Comparison of ENCODE assay signal across 20 mouse cellular contexts in the genomic region with DNA sequence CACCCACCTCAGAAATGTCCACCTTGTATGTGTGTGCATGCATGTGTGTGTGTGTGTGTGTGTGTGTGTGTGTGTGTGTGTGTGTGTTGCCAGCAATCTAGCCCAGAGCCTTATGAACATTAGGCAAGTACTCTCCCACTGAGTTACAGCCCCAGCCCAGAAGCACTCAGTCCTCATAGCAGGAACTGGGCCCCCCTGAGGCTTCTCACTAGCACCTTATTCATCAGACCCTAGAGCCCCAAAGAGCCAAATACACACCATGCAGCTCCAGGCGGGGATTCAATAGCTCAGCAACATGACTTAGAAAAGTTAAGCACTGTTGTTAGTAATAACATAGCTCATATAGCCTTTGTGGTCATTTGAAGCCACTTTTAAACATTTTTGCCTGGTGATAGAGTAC. TPM values are rescaled to one million over a fixed set of nuclear protein-coding genes. Genes with fewer than 3 reads are reported as not detected.
"Had no signal": no experiment of that assay in that cellular context is flagged by ENCODE, and none has a peak within 500 bp of the region (broad histone marks: within the 10 kb centered on the region; RNA-seq: fewer than 3 reads in every experiment).

No protein-coding gene starts in this region.

- H3K36me3 ChIP-seq: liver, embryonic 13.5 days; liver, embryonic 15.5 days; midbrain, embryonic 12.5 days; neural tube, embryonic 12.5 days; stomach, embryonic 15.5 days had no signal

- H3K4me1 ChIP-seq: liver, embryonic 13.5 days; liver, embryonic 15.5 days; megakaryocyte, embryonic 14.5 days; stomach, embryonic 15.5 days had no signal

- H3K27ac ChIP-seq: liver, embryonic 13.5 days; liver, embryonic 15.5 days; macrophage; midbrain, embryonic 12.5 days; midbrain, embryonic 15.5 days; neural tube, embryonic 12.5 days; stomach, embryonic 15.5 days; stomach, postnatal 0 days had no signal

- H3K9ac ChIP-seq: liver, embryonic 13.5 days; liver, embryonic 15.5 days; liver, postnatal 0 days; midbrain, embryonic 12.5 days; midbrain, embryonic 15.5 days; neural tube, embryonic 12.5 days; stomach, embryonic 15.5 days had no signal

- H3K9me3 ChIP-seq: liver, embryonic 13.5 days; liver, embryonic 15.5 days; midbrain, embryonic 15.5 days; neural tube, embryonic 12.5 days; stomach, embryonic 15.5 days had no signal

- DNase-seq: liver, embryonic 13.5 days; liver, postnatal 0 days; right cerebral cortex, postnatal 14 days; thymus, adult 2 months; thymus, postnatal 25 days; thymus, postnatal 4 days had no signal

- ATAC-seq: liver, postnatal 0 days; lung, postnatal 0 days; midbrain, embryonic 15.5 days had no signal

- H3K4me2 ChIP-seq: liver, embryonic 11.5 days; liver, embryonic 13.5 days; liver, embryonic 15.5 days; midbrain, embryonic 12.5 days; midbrain, embryonic 15.5 days; neural tube, embryonic 12.5 days; stomach, embryonic 15.5 days had no signal

- H3K4me3 ChIP-seq: liver, embryonic 13.5 days; liver, embryonic 15.5 days; megakaryocyte, embryonic 14.5 days; midbrain, embryonic 12.5 days; midbrain, embryonic 15.5 days; neural tube, embryonic 12.5 days; stomach, embryonic 15.5 days had no signal

- H3K27me3 ChIP-seq: liver, embryonic 13.5 days; liver, embryonic 15.5 days; midbrain, embryonic 12.5 days; midbrain, embryonic 15.5 days; neural tube, embryonic 12.5 days; stomach, embryonic 15.5 days had no signal

RNA-seq across cellular contexts. Expression of gene Kcnc4, which starts 45.2 kb away (rescaled TPM):
- polyA plus RNA-seq: liver, embryonic 13.5 days; liver, embryonic 15.5 days; liver, postnatal 0 days; macrophage; stomach, embryonic 15.5 days had no signal

RNA-seq across cellular contexts. Expression of gene Ubl4b, which starts 50.3 kb away (rescaled TPM):
- polyA plus RNA-seq: liver, embryonic 11.5 days; liver, embryonic 13.5 days; liver, embryonic 15.5 days; liver, postnatal 0 days; lung, postnatal 0 days; macrophage; midbrain, embryonic 12.5 days; midbrain, embryonic 15.5 days; midbrain, postnatal 0 days; neural tube, embryonic 12.5 days; neural tube, embryonic 14.5 days; spleen, adult 2 months; stomach, embryonic 15.5 days; stomach, postnatal 0 days; urinary bladder, adult 2 months had no signal
